Mouse (Mus musculus) CD4-positive naive resting alpha-beta T cell, adult 57 days (primary cell): ENCODE measurements around the gene Akain1. TPM values are rescaled to one million over a fixed set of nuclear protein-coding genes. Genes with fewer than 3 reads are reported as not detected.

ENCODE experiments used
- total RNA-seq: library from RNA; stranded (reverse); gene quantifications from one replicate; pipeline ENCODE4 v1.2.4, GENCODE M21; 2023

The Akain1 gene
- total RNA-seq = not detected

DNA sequence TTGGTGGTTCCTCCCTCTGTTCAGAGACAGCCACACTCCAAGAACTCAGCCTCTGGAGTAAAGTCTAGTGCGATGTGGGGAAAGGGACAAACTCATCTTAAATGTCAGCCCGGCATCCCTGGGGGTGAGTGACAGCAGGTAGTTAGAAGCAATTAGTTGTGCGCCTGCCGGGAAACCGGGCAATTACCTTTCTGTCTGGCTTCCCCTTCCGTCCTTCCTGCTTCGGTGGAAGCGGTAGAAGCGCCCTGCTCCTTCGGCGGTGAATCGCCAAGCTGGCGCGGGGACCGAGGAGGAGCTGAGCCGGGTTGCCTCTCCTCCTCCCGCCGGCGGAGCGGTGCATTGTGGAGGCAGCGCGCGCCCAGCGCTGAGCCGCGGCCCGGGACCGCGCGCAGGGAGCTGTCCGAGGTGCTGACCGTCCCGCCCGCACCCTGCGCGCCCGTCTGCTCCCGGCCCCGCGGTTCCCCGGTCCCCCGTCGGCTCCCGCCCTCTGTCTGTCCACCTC, at the start of gene Akain1:
Gene Akain1 (plus strand): TSS at position 337 of the 502 bp plus-strand sequence.

Other genes with a start within 250 kb of the Akain1 start
- gene Zbtb14, start 56.3 kb upstream of the Akain1 start, total RNA-seq = 19.1 TPM